Mouse (Mus musculus) megakaryocyte, embryonic 14.5 days (primary cell): Measurements from ENCODE around the gene Vtn. TPM values are rescaled to one million over a fixed set of nuclear protein-coding genes. Genes with fewer than 3 reads are reported as not detected.

Experiments used
- H3K27me3 ChIP-seq: replicated peaks from 2 replicates; pipeline ENCODE3; 2012; ENCODE audit warnings: inconsistent platforms
- H3K36me3 ChIP-seq: replicated peaks from 2 replicates; pipeline ENCODE3; 2012; ENCODE audit warnings: low read length, inconsistent platforms, mixed read lengths
- H3K4me1 ChIP-seq: 2 replicates; pipeline ENCODE4 v1.6.1; 2012; ENCODE audit warnings: inconsistent platforms
- H3K4me3 ChIP-seq: replicated peaks from 2 replicates; pipeline ENCODE3; 2012; ENCODE audit warnings: moderate library complexity, mild to moderate bottlenecking, inconsistent platforms
- H3K9me3 ChIP-seq: 2 replicates; pipeline ENCODE4 v1.6.1; 2012; ENCODE audit warnings: inconsistent platforms
- FLI1 ChIP-seq: IDR thresholded peaks from 2 replicates; pipeline ENCODE4 v1.6.1; 2012; ENCODE audit warnings: low read length, inconsistent platforms, mixed read lengths
- GATA1 ChIP-seq: IDR thresholded peaks from 3 replicates; pipeline ENCODE4 v1.6.1; 2012; ENCODE audit warnings: mixed read lengths, low read length, inconsistent platforms, borderline replicate concordance
- polyA plus RNA-seq: library from polyadenylated mRNA; stranded (reverse); fragments of >175 nt; gene quantifications from 2 replicates; pipeline ENCODE4 v1.2.3, GENCODE M21; 2012; ENCODE audit warnings: low replicate concordance; ENCODE audit not compliant: insufficient read depth

Gene Vtn
- polyA plus RNA-seq, 1 experiment = not detected

- Histone ChIP-seq H3K9me3 (peaks cover 8% of the 10 kb centered on the region), H3K4me1 (peaks cover 49% of the 10 kb centered on the region), H3K4me3 (peak within 1 kb of the TSS; percentile 89), H3K36me3 (no peaks in the 10 kb centered on the region), H3K27me3 (peaks cover 59% of the 10 kb centered on the region)
- no peak for TF ChIP-seq FLI1
- TF ChIP-seq GATA1 = no peak
Measured at GRCm38 (mm10) chr11:78465568-78466180, 33.2 kb upstream of the Vtn start, which contains the start of gene Slc46a1. Slc46a1 (plus strand) TSS chr11:78465697.

- Histone ChIP-seq H3K4me1 (peaks cover 49% of the 10 kb centered on the region), H3K4me3 (peak overlapping the region; percentile 89), H3K9me3 (peaks cover 8% of the 10 kb centered on the region), H3K36me3 (no peaks in the 10 kb centered on the region), H3K27me3 (peaks cover 66% of the 10 kb centered on the region)
- TF ChIP-seq FLI1 (no peak), GATA1 (no peak)
Measured at GRCm38 (mm10) chr11:78466242-78466912, 32.5 kb upstream of the Vtn start.

- Histone ChIP-seq H3K27me3 (peaks cover 76% of the 10 kb centered on the region), H3K4me3 (no peak overlapping the region), H3K36me3 (no peaks in the 10 kb centered on the region), H3K9me3 (no peaks in the 10 kb centered on the region), H3K4me1 (peaks cover 49% of the 10 kb centered on the region)
- TF ChIP-seq GATA1 (no peak), FLI1 (no peak)
Measured at GRCm38 (mm10) chr11:78467515-78467914, 31.4 kb upstream of the Vtn start.

GRCm38 (mm10) chr11:78467932-78468331, 31.0 kb upstream of the Vtn start:
- no peaks in the 10 kb centered on the region for H3K36me3 ChIP-seq
- no peak overlapping the region for H3K4me3 ChIP-seq
- no peak for TF ChIP-seq GATA1
- TF ChIP-seq FLI1 = no peak
- H3K27me3 ChIP-seq = peaks cover 80% of the 10 kb centered on the region
- H3K9me3 ChIP-seq = no peaks in the 10 kb centered on the region
- H3K4me1 ChIP-seq = peaks cover 53% of the 10 kb centered on the region

- peaks cover 29% of the 10 kb centered on the region for H3K4me1 ChIP-seq
- H3K4me3 ChIP-seq = no peak overlapping the region
- no peaks in the 10 kb centered on the region for H3K9me3 ChIP-seq
- TF ChIP-seq FLI1 (no peak), GATA1 (no peak)
- H3K36me3 ChIP-seq = no peaks in the 10 kb centered on the region
- H3K27me3 ChIP-seq = peaks cover 90% of the 10 kb centered on the region
Measured at GRCm38 (mm10) chr11:78471326-78472103, 27.4 kb upstream of the Vtn start.

- H3K4me3 ChIP-seq = no peak overlapping the region
- TF ChIP-seq FLI1 (no peak), GATA1 (no peak)
- H3K4me1 ChIP-seq = peaks cover 13% of the 10 kb centered on the region
- H3K9me3 ChIP-seq = peaks cover 10% of the 10 kb centered on the region
- H3K27me3 ChIP-seq = peaks cover 81% of the 10 kb centered on the region
- no peaks in the 10 kb centered on the region for H3K36me3 ChIP-seq
Measured at GRCm38 (mm10) chr11:78475289-78475688, 23.6 kb upstream of the Vtn start.

GRCm38 (mm10) chr11:78483639-78484038, 15.3 kb upstream of the Vtn start:
- Histone ChIP-seq H3K4me3 (no peak overlapping the region), H3K27me3 (peaks cover 75% of the 10 kb centered on the region), H3K36me3 (no peaks in the 10 kb centered on the region), H3K9me3 (peaks cover 24% of the 10 kb centered on the region), H3K4me1 (peaks cover 9% of the 10 kb centered on the region; the same call in 1 of the 2 replicates)
- no peak for TF ChIP-seq GATA1
- no peak for TF ChIP-seq FLI1

GRCm38 (mm10) chr11:78488168-78488567, 10.7 kb upstream of the Vtn start:
- Histone ChIP-seq H3K27me3 (peaks cover 81% of the 10 kb centered on the region), H3K4me1 (peaks cover 18% of the 10 kb centered on the region), H3K4me3 (no peak overlapping the region), H3K9me3 (peaks cover 12% of the 10 kb centered on the region), H3K36me3 (no peaks in the 10 kb centered on the region)
- TF ChIP-seq GATA1 = no peak
- no peak for TF ChIP-seq FLI1

- peaks cover 19% of the 10 kb centered on the region for H3K9me3 ChIP-seq
- no peak for TF ChIP-seq FLI1
- H3K4me3 ChIP-seq = peak overlapping the region; percentile 85
- H3K27me3 ChIP-seq = peaks cover 81% of the 10 kb centered on the region
- no peaks in the 10 kb centered on the region for H3K36me3 ChIP-seq
- peaks cover 18% of the 10 kb centered on the region for H3K4me1 ChIP-seq
Measured at GRCm38 (mm10) chr11:78490781-78491241, 8.1 kb upstream of the Vtn start.
